Mouse (Mus musculus) olfactory bulb, adult 2 months (tissue): ENCODE measurements around the gene Islr. TPM values are rescaled to one million over a fixed set of nuclear protein-coding genes. Genes with fewer than 3 reads are reported as not detected.

Experiments used
- H3K27ac ChIP-seq: fragments of 200-500 bp; 2 replicates; pipeline ENCODE4 v1.5.1; 2012; ENCODE audit warnings: low read depth, low read length; ENCODE audit not compliant: insufficient read depth
- H3K4me1 ChIP-seq: fragments of 200-500 bp; 2 replicates; pipeline ENCODE4 v1.6.1; 2012; ENCODE audit warnings: low read length; ENCODE audit not compliant: control insufficient read depth, insufficient read depth
- H3K4me3 ChIP-seq: fragments of 200-500 bp; 2 replicates; pipeline ENCODE4 v1.5.1; 2012; ENCODE audit warnings: mild to moderate bottlenecking, low read depth, low read length, moderate library complexity; ENCODE audit not compliant: insufficient read depth
- CTCF ChIP-seq: fragments of 200-500 bp; IDR thresholded peaks from 2 replicates; pipeline ENCODE4 v1.5.1; 2012; ENCODE audit warnings: low read depth, mild to moderate bottlenecking, low read length, moderate library complexity; ENCODE audit not compliant: insufficient read depth
- POLR2A ChIP-seq: fragments of 200-500 bp; IDR thresholded peaks from 2 replicates; pipeline ENCODE4 v1.6.1; 2012; ENCODE audit warnings: mild to moderate bottlenecking, low read depth, low read length, moderate library complexity; ENCODE audit not compliant: insufficient read depth
- WGBS: fragments of 180-500 bp; shearing (Covaris S2); methylation state at CpG from one replicate; pipeline ENCODE4 v1.1.7; 2018; 5-methylcytosine and 5-hydroxymethylcytosine counted together
- polyA plus RNA-seq: library from polyadenylated mRNA; stranded (reverse); fragments of >200 nt; gene quantifications from 2 replicates; pipeline ENCODE4 v1.2.4, GENCODE M21; 2012; ENCODE audit warnings: low replicate concordance; ENCODE audit not compliant: missing spikeins, insufficient read depth, insufficient read length

Islr gene
- polyA plus RNA-seq, 1 experiment: not detected

DNA sequence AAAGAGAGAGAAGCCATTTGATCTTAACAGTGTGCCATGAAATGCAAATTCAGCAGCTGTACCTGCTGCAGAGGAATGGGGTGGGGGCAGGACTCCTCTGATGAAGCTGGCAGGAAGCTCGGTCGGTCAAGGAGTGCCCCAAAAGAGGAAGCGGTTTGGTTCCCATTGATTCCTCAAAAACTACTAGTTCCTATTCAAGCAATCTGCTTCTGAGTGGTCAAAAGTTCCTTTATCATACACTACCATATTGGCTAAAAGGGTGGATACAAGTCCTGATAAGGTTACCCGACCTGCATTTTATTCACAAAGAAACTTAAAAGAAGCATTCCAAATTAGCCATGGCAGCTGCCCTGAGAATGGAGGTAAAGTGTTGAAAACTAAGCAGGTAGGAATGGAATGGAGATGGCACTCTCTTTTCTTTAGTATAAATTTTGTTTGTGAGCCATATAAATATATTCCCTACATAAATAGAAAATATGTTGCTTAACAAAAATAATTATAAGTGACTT lies 42.0 kb upstream of the Islr start:
- no peak overlapping the region for H3K4me3 ChIP-seq
- no peak for TF ChIP-seq CTCF
- TF ChIP-seq POLR2A: no peak
- peaks cover 28% of the 10 kb centered on the region for H3K4me1 ChIP-seq
- 72% methylated on average over 4 of the region's 4 CpGs for WGBS
- no peak overlapping the region for H3K27ac ChIP-seq

DNA sequence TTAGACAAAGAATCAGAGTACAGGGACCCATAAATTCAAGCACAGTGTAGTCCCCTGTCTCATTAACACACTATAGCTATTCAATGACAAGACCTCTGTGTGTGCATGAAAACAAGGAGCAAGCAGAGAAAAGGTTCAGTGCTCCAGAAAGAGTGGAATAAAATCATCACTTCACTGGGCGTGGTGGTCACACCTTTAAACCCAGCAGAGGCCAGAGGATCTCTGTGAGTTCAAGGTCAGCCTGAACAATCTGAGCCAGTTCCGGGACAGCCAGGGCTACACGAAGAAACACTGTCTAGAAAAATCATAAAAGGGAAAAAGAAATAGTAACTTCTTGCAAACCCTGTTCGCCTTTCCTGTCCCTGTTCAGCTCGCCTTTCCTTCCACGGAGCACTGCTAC lies 39.6 kb upstream of the Islr start:
- H3K4me3 ChIP-seq: no peak overlapping the region
- TF ChIP-seq CTCF (no peak), POLR2A (no peak)
- no peak overlapping the region for H3K27ac ChIP-seq
- peaks cover 23% of the 10 kb centered on the region for H3K4me1 ChIP-seq
- 87% methylated on average over 6 of the region's 6 CpGs for WGBS

DNA sequence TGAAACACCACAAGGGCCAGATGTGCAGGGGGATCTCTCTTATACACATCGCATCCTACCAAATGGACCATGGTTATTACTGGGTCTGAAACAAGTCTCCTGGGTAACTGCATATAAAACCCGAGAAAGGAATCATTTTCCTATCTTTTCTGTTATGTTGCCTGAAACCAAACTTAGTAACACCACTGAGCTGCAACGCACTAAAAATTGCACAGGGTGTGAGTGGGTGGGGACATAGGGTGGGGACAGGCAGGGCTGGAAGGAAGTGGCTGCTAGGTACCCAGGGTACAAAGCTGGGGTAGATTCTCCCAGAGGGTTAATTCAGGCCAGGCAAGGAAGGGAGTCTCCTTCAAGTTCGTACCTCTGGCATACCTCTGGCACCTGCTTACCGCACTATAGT lies 38.6 kb upstream of the Islr start:
- Histone ChIP-seq H3K4me1 (peaks cover 22% of the 10 kb centered on the region), H3K4me3 (no peak overlapping the region), H3K27ac (0 out of 2 replicates have a peak overlapping the region, but pooled peaks have one; percentile 32)
- TF ChIP-seq CTCF (no peak), POLR2A (no peak)
- WGBS: 47% methylated on average over 5 of the region's 5 CpGs

DNA sequence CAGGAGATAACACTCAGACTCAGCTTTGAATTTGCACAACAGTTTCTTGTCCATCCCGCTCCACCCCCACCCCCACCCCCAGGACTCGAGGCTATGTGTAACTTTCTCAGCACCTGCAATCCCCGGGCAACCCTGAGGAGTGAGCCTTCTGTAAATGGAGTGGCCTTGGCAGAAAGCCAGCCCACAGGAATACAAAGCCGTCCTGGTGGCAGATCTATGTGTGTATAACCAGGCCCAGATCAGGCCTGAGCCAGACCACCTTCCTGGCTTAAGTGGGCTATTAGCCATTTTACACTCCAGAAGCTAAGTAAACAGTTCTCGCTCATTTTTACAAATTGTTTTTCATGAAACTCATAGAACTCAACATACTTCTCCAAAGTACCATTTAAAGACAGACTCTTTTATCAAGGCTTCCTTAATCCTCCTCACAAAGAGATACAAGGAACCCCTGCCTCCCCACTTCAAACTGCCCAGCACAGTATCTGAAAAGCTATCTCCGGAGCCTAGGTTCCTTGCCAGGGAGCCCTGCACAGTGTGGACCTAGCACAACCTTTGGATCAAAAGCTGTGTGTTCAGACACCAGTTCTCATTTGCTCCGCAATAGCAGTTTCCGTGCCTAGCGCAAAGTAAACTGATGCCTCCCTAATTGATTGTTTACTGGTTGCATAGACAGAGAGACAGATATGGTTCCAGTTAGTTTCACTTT lies 37.8 kb upstream of the Islr start:
- 0 out of 2 replicates have a peak overlapping the region, but pooled peaks have one; percentile 32 for H3K27ac ChIP-seq
- no peak for TF ChIP-seq POLR2A
- no peak for TF ChIP-seq CTCF
- no peak overlapping the region for H3K4me3 ChIP-seq
- 31% methylated on average over 9 of the region's 9 CpGs for WGBS
- peaks cover 17% of the 10 kb centered on the region for H3K4me1 ChIP-seq

DNA sequence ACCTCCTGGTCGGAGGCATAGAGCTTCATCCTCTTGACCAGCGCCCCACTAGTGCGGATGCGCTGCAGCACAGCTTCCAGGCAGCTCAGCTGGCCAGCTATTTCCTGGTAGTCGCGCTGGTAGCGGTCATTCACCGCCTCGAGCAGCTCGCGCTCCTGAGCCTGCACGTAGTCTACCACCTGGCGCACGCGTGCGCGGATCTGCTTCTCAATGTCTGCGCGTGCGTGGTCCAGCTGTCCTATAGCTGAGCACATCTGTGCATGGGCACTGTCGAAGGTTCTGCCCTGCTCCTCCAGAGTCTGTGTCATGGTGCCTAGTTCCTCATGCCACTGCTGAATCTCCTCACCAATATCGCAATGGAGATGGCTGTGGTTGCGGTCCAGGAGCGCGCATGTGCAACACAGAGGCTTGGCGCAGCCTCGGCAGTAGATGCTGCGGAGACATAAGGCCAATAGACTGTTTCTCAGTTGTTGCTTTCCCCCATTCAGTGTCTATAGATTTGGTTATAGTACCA lies 30.5 kb upstream of the Islr start:
- 98% methylated on average over 28 of the region's 28 CpGs for WGBS
- no peak overlapping the region for H3K27ac ChIP-seq
- H3K4me3 ChIP-seq: no peak overlapping the region
- H3K4me1 ChIP-seq: no peaks in the 10 kb centered on the region
- TF ChIP-seq CTCF (no peak), POLR2A (no peak)

DNA sequence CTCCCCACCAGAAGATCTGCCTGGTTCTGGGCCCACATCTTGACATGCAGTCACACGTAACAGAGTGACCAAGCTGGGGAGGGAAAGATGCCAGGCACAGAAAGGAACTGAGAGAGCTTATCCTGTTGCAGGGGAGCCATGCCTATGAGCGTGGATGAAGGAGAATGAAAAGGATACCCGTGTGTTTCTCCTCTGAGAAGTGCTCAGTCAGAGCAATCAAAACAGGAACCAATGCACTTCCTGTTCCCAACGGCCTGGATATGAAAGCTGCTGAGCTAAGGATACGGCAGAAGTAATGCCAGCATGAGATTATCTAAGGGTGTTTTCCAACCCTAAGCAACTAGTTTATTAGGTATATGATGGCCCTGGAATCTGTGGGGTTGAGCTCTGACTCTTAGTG lies 28.3 kb upstream of the Islr start:
- Histone ChIP-seq H3K4me3 (no peak overlapping the region), H3K27ac (no peak overlapping the region), H3K4me1 (no peaks in the 10 kb centered on the region)
- TF ChIP-seq POLR2A (no peak), CTCF (no peak)
- WGBS: 84% methylated on average over 5 of the region's 5 CpGs

DNA sequence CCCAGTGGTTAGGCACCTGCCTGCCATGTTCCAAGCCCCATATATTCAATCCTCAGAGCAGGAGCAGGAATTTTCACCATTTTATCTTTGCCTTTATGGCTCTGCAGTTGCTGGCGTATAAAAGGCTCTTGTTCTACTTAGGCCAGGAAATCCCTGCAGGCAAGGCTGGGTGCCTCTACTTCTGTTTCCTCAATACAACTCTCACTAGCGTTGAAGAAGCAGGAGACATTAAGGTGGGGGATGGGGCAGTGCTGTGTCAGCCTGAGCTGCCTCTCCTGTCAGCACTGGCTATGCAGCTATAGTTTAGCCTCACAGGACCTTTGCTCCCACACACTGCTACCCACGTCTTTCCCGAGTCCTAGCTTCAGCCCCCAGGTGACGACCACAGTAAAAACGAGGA lies 27.6 kb upstream of the Islr start:
- WGBS: 79% methylated on average over 6 of the region's 6 CpGs
- Histone ChIP-seq H3K27ac (no peak overlapping the region), H3K4me3 (no peak overlapping the region), H3K4me1 (no peaks in the 10 kb centered on the region)
- TF ChIP-seq CTCF (no peak), POLR2A (no peak)

DNA sequence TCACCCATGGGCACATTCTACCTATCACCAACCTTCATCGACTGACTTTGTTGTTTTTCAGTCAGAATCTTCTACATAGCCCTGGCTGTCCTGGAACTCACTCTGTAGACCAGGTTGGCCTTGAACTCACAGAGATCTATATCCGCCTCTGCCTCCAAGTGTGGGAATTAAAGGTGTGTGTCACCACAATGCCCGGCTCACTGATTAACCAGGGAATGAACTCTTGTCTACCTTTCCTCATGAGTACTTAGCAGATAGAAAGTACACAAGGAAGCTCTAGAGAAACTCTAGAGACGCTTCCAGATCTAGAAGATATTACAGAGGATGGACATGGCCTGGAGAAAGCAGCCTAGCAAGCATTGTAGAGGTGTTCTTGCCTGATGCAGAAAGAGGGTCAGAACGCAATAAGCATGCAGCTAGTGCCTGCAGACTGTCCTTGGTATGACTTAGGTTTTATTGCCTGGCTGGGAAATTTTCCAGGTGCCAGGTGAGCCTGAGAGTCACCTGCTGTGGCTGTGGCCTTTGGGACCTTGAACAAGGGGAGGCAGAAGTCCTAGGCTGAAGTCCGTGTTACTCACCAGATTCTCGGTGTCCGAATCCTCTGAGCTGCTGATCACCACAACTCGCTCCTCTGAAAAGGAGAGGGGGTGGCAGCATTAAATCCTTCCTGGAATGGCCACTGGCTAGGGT lies 24.8 kb upstream of the Islr start:
- H3K27ac ChIP-seq: no peak overlapping the region
- WGBS: 97% methylated on average over 9 of the region's 9 CpGs
- no peak overlapping the region for H3K4me3 ChIP-seq
- no peaks in the 10 kb centered on the region for H3K4me1 ChIP-seq
- TF ChIP-seq CTCF: no peak
- no peak for TF ChIP-seq POLR2A

DNA sequence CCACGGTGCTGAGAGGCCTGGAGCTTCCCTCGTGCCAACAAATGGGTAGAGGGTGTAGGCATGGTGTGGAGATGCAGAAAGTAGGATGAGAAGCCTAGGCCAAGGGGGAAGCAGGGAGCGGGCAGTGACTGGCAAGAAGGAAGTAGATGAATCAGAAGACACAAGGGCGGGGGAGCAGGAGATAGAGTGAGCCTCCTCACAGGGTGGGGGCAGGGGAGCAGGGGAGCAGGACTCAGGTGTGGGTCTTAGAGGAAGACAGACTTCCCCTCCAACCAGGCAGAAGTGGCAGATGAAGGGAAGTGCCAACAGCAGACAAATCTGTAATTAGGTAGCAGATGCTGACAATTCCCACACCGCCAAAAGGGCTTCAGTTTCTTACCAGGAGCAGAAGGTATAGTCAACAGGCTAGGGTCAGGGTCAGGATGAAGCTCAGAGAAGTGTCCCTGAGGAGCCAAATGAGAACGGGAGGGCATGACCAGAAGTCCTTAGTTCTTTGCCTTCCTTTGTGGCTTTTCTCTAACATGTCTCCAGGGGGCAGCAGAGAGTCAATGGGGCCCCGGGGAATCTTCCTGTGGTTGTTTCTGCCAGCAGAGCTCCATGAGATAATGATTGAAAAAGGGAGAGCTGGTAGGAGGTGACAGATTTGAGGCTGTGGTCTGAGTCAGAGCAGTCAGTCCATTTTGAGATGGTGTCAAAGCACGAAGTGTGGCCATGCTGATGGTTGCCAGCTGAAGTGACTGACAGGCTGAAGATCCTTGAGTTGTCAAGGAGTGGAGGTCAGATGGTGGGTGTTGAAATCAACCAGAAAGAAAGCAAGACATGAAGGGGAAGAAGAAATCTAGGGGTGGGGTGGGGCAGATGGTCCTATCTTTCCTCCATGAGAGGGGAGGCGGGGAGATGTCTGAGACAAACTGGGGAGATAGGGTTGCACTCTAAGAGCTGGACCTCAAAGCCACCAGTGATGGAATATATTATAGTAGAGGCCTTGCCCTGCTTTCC lies 22.1 kb upstream of the Islr start:
- Histone ChIP-seq H3K4me1 (no peaks in the 10 kb centered on the region), H3K4me3 (no peak overlapping the region), H3K27ac (no peak overlapping the region)
- 68% methylated on average over 9 of the region's 9 CpGs for WGBS
- TF ChIP-seq POLR2A: no peak
- TF ChIP-seq CTCF: peak; percentile 44; the same call in 1 of the 2 replicates
